Mouse (Mus musculus) MEL (cell line): ENCODE data around the gene Pgls. TPM values are rescaled to one million over a fixed set of nuclear protein-coding genes. Genes with fewer than 3 reads are reported as not detected.

ENCODE experiments used
- DNase-seq: peaks from one replicate; pipeline ENCODE4 v3.0.0; 2011; ENCODE audit warnings: low read depth, low spot score
- H3K27ac ChIP-seq: 2 replicates; pipeline ENCODE4 v1.5.1; 2012; ENCODE audit warnings: low read depth, mild to moderate bottlenecking, control low read depth, low read length, moderate library complexity; ENCODE audit not compliant: control insufficient read depth
- H3K27me3 ChIP-seq, 2 experiments: fragments of 150-350 bp in 1 of 2; sonication (generic) in 1 of 2; 2 replicates each; pipeline ENCODE4 v1.6.1; 2012; ENCODE audit warnings: low read length in 2 of 2, mild to moderate bottlenecking in 2 of 2, improper control_type of control experiment in 1 of 2, moderate library complexity in 1 of 2; ENCODE audit not compliant: insufficient read depth in 2 of 2, control insufficient read depth in 1 of 2
- H3K36me3 ChIP-seq, 2 experiments: 2 replicates each; pipeline ENCODE4 v1.6.1; 2012 to 2014; ENCODE audit warnings: low read length in 2 of 2, improper control_type of control experiment in 1 of 2, inconsistent platforms in 1 of 2, mild to moderate bottlenecking in 1 of 2; ENCODE audit not compliant: insufficient read depth in 2 of 2, control insufficient read depth in 1 of 2
- H3K4me1 ChIP-seq, 2 experiments: fragments of 150-350 bp in 1 of 2; sonication (generic) in 1 of 2; 2 replicates each; pipeline ENCODE4 v1.6.1; 2012; ENCODE audit warnings: low read length in 2 of 2, improper control_type of control experiment in 1 of 2, mild to moderate bottlenecking in 1 of 2; ENCODE audit not compliant: insufficient read depth in 2 of 2, control insufficient read depth in 1 of 2
- H3K4me3 ChIP-seq, 2 experiments: fragments of 150-350 bp in 1 of 2; sonication (generic) in 1 of 2; 2 replicates each; pipeline ENCODE4 v1.5.1; 2012; ENCODE audit warnings: low read depth in 2 of 2, low read length in 2 of 2, mild to moderate bottlenecking in 2 of 2, moderate library complexity in 2 of 2, control low read depth in 1 of 2, improper control_type of control experiment in 1 of 2; ENCODE audit not compliant: control insufficient read depth in 1 of 2, insufficient read depth in 1 of 2
- H3K79me2 ChIP-seq: 2 replicates; pipeline ENCODE4 v1.6.1; 2012; ENCODE audit warnings: mild to moderate bottlenecking, low read length, moderate library complexity; ENCODE audit not compliant: control insufficient read depth, poor library complexity, insufficient read depth
- H3K9ac ChIP-seq: 2 replicates; pipeline ENCODE4 v1.6.1; 2012; ENCODE audit warnings: low read depth, mild to moderate bottlenecking, control low read depth, low read length, moderate library complexity; ENCODE audit not compliant: control insufficient read depth, poor library complexity, severe bottlenecking
- H3K9me3 ChIP-seq: fragments of 150-350 bp; sonication (generic); replicated peaks from 2 replicates; pipeline ENCODE4 v1.6.1; 2012; ENCODE audit warnings: mild to moderate bottlenecking, low read length, improper control_type of control experiment, moderate library complexity; ENCODE audit not compliant: insufficient read depth
- BHLHE40 ChIP-seq: IDR thresholded peaks from 2 replicates; pipeline ENCODE4 v1.6.1; 2012; ENCODE audit warnings: low read depth, mild to moderate bottlenecking, inconsistent platforms, low read length, improper control_type of control experiment, borderline replicate concordance
- CHD2 ChIP-seq: IDR thresholded peaks from 2 replicates; pipeline ENCODE4 v1.6.1; 2011; ENCODE audit warnings: low read length, improper control_type of control experiment
- CTCF ChIP-seq, 3 experiments: IDR thresholded peaks in 2 of 3; conservative IDR thresholded peaks in 1 of 3; 2 replicates each; pipeline ENCODE4 v1.5.1; 2011 to 2012; ENCODE audit warnings: low read length in 3 of 3, low read depth in 2 of 3, mild to moderate bottlenecking in 2 of 3, improper control_type of control experiment in 1 of 3, inconsistent platforms in 1 of 3, mixed read lengths in 1 of 3, moderate library complexity in 1 of 3; ENCODE audit not compliant: control insufficient read depth in 1 of 3, insufficient read depth in 1 of 3, poor library complexity in 1 of 3, severe bottlenecking in 1 of 3
- E2F4 ChIP-seq: IDR thresholded peaks from 2 replicates; pipeline ENCODE4 v1.6.1; 2011; ENCODE audit warnings: low read depth, low read length, improper control_type of control experiment, borderline replicate concordance
- ELF1 ChIP-seq: IDR thresholded peaks from 2 replicates; pipeline ENCODE4 v1.6.1; 2014; ENCODE audit warnings: low read depth, mild to moderate bottlenecking, inconsistent platforms, low read length, improper control_type of control experiment, moderate library complexity
- EP300 ChIP-seq, 2 experiments: IDR thresholded peaks; 2 replicates each; pipeline ENCODE4 v1.6.1; 2011; ENCODE audit warnings: improper control_type of control experiment in 2 of 2, low read length in 2 of 2, low read depth in 1 of 2, mild to moderate bottlenecking in 1 of 2
- ETS1 ChIP-seq: IDR thresholded peaks from 2 replicates; pipeline ENCODE4 v1.6.1; 2012; ENCODE audit warnings: low read depth, mild to moderate bottlenecking, inconsistent platforms, low read length, improper control_type of control experiment, moderate library complexity
- GABPA ChIP-seq: IDR thresholded peaks from 2 replicates; pipeline ENCODE4 v1.6.1; 2012; ENCODE audit warnings: low read depth, mild to moderate bottlenecking, inconsistent platforms, low read length, improper control_type of control experiment, moderate library complexity
- GATA1 ChIP-seq: IDR thresholded peaks from 2 replicates; pipeline ENCODE4 v1.6.1; 2011; ENCODE audit warnings: low read depth, low read length, improper control_type of control experiment
- HCFC1 ChIP-seq: IDR thresholded peaks from 2 replicates; pipeline ENCODE4 v1.6.1; 2012; ENCODE audit warnings: low read depth, mild to moderate bottlenecking, inconsistent platforms, low read length, improper control_type of control experiment, moderate library complexity
- MAFK ChIP-seq: IDR thresholded peaks from 2 replicates; pipeline ENCODE4 v1.6.1; 2011; ENCODE audit warnings: low read depth, mild to moderate bottlenecking, low read length, improper control_type of control experiment, borderline replicate concordance
- MAX ChIP-seq: IDR thresholded peaks from 2 replicates; pipeline ENCODE4 v1.6.1; 2011; ENCODE audit warnings: low read length, improper control_type of control experiment
- MAZ ChIP-seq: IDR thresholded peaks from 2 replicates; pipeline ENCODE4 v1.6.1; 2012; ENCODE audit warnings: low read depth, mild to moderate bottlenecking, inconsistent platforms, low read length, improper control_type of control experiment
- MXI1 ChIP-seq: IDR thresholded peaks from 2 replicates; pipeline ENCODE4 v1.6.1; 2011; ENCODE audit warnings: mild to moderate bottlenecking, low read depth, low read length, improper control_type of control experiment
- MYB ChIP-seq: IDR thresholded peaks from 2 replicates; pipeline ENCODE4 v1.6.1; 2011; ENCODE audit warnings: mild to moderate bottlenecking, low read depth, low read length, improper control_type of control experiment
- MYC ChIP-seq: IDR thresholded peaks from 2 replicates; pipeline ENCODE4 v1.6.1; 2011; ENCODE audit warnings: low read depth, mild to moderate bottlenecking, low read length, improper control_type of control experiment, moderate library complexity
- NELFE ChIP-seq: IDR thresholded peaks from 2 replicates; pipeline ENCODE4 v1.6.1; 2011; ENCODE audit warnings: low read depth, low read length, improper control_type of control experiment
- NRF1 ChIP-seq: IDR thresholded peaks from 2 replicates; pipeline ENCODE4 v1.6.1; 2014; ENCODE audit warnings: low read depth, mild to moderate bottlenecking, inconsistent platforms, low read length, improper control_type of control experiment, moderate library complexity; ENCODE audit not compliant: poor library complexity, insufficient read depth, severe bottlenecking
- POLR2AphosphoS2 ChIP-seq: IDR thresholded peaks from 2 replicates; pipeline ENCODE4 v1.6.1; 2011; ENCODE audit warnings: low read length, improper control_type of control experiment
- POLR2AphosphoS5 ChIP-seq: IDR thresholded peaks from 2 replicates; pipeline ENCODE4 v1.6.1; 2012; ENCODE audit warnings: low read depth, borderline replicate concordance, mild to moderate bottlenecking, inconsistent platforms, low read length, moderate library complexity, mixed read lengths
- RAD21 ChIP-seq: IDR thresholded peaks from 2 replicates; pipeline ENCODE4 v1.6.1; 2011; ENCODE audit warnings: mild to moderate bottlenecking, low read depth, low read length, improper control_type of control experiment
- RCOR1 ChIP-seq: IDR thresholded peaks from 2 replicates; pipeline ENCODE4 v1.6.1; 2012; ENCODE audit warnings: low read depth, mild to moderate bottlenecking, inconsistent platforms, low read length, improper control_type of control experiment
- SIN3A ChIP-seq: IDR thresholded peaks from 2 replicates; pipeline ENCODE4 v1.6.1; 2012; ENCODE audit warnings: low read length, improper control_type of control experiment, inconsistent platforms
- SMC3 ChIP-seq: IDR thresholded peaks from 2 replicates; pipeline ENCODE4 v1.6.1; 2011; ENCODE audit warnings: low read depth, low read length, improper control_type of control experiment
- TAL1 ChIP-seq: IDR thresholded peaks from 2 replicates; pipeline ENCODE4 v1.6.1; 2012; ENCODE audit warnings: mild to moderate bottlenecking, inconsistent platforms, low read length, moderate library complexity, mixed read lengths
- TBP ChIP-seq: IDR thresholded peaks from 2 replicates; pipeline ENCODE4 v1.8.0; 2011; ENCODE audit warnings: low read depth, low read length, improper control_type of control experiment
- TCF12 ChIP-seq: IDR thresholded peaks from 2 replicates; pipeline ENCODE4 v1.6.1; 2014; ENCODE audit warnings: low read depth, mild to moderate bottlenecking, inconsistent platforms, low read length, improper control_type of control experiment, moderate library complexity
- UBTF ChIP-seq: IDR thresholded peaks from 2 replicates; pipeline ENCODE4 v1.6.1; 2012; ENCODE audit warnings: low read depth, mild to moderate bottlenecking, inconsistent platforms, low read length, improper control_type of control experiment, moderate library complexity, borderline replicate concordance; ENCODE audit not compliant: insufficient read depth
- USF1 ChIP-seq: IDR thresholded peaks from 2 replicates; pipeline ENCODE4 v1.6.1; 2014; ENCODE audit warnings: low read depth, mild to moderate bottlenecking, inconsistent platforms, low read length, improper control_type of control experiment, moderate library complexity
- USF2 ChIP-seq, 2 experiments: IDR thresholded peaks; 2 replicates each; pipeline ENCODE4 v1.6.1; 2011 to 2012; ENCODE audit warnings: improper control_type of control experiment in 2 of 2, low read length in 2 of 2, borderline replicate concordance in 1 of 2, inconsistent platforms in 1 of 2, low read depth in 1 of 2, mild to moderate bottlenecking in 1 of 2; ENCODE audit not compliant: insufficient read depth in 1 of 2
- ZC3H11A ChIP-seq: IDR thresholded peaks from 2 replicates; pipeline ENCODE4 v1.6.1; 2012; ENCODE audit warnings: low read depth, mild to moderate bottlenecking, inconsistent platforms, low read length, improper control_type of control experiment
- ZKSCAN1 ChIP-seq: IDR thresholded peaks from 2 replicates; pipeline ENCODE4 v1.6.1; 2012; ENCODE audit warnings: low read depth, mild to moderate bottlenecking, inconsistent platforms, low read length, improper control_type of control experiment, moderate library complexity
- polyA plus RNA-seq, 2 experiments: library from polyadenylated mRNA; stranded (reverse) in 1 of 2; unstranded in 1 of 2; fragments of >175 nt in 1 of 2; fragments of >200 nt in 1 of 2; gene quantifications; 2 replicates each; pipeline versions ENCODE4 v1.2.1 to v1.2.4; 2012; ENCODE audit warnings: low replicate concordance in 2 of 2, low read depth in 1 of 2; ENCODE audit not compliant: insufficient read length in 2 of 2, insufficient read depth in 1 of 2, missing spikeins in 1 of 2
- total RNA-seq: library from RNA; depleted of rRNA; stranded (reverse); fragments of 300-350 nt; gene quantifications from 2 replicates; pipeline ENCODE4 v1.2.3, GENCODE M21; 2012

The Pgls gene
- total and polyA plus RNA-seq, 3 experiments, result 225 to 257 TPM; not detected in 1

- no peak for TF ChIP-seq MAFK
- no peak for TF ChIP-seq GABPA
- TF ChIP-seq MAX, result peak; percentile 39; the same call in 1 of the 2 replicates
- no peak for TF ChIP-seq TCF12
- TF ChIP-seq POLR2AphosphoS2, result no peak
- no peak for TF ChIP-seq TBP
- TF ChIP-seq SMC3, result no peak
- no peak for TF ChIP-seq EP300 (IDR thresholded peaks at IDR 0.05; ENCODE audit: low read depth in 1 of 2, low read length in 2 of 2)
- TF ChIP-seq MYC, result no peak
- no peak for TF ChIP-seq MYB
- no peak for TF ChIP-seq ZKSCAN1
- peak; percentile 28 to 68; a peak in 1 of 4 replicates for TF ChIP-seq USF2 (IDR thresholded peaks at IDR 0.05; ENCODE audit: borderline replicate concordance in 1 of 2, insufficient read depth in 1 of 2, low read depth in 1 of 2, low read length in 2 of 2)
- TF ChIP-seq E2F4, result no peak
- peak; percentile 90 for TF ChIP-seq USF1
- 0 out of 2 replicates have a peak, but pooled peaks have one; percentile 16 for TF ChIP-seq NELFE
- no peak for TF ChIP-seq UBTF
- no peak for TF ChIP-seq RAD21
- TF ChIP-seq POLR2AphosphoS5, result no peak
Observed at GRCm38 (mm10) chr8:71631897-71632296, 39.9 kb downstream of the Pgls start (continued).

GRCm38 (mm10) chr8:71633164-71633563, 41.2 kb downstream of the Pgls start:
- H3K9ac ChIP-seq, result peak overlapping the region; percentile 47
- TF ChIP-seq ELF1 (peak; percentile 34; the same call in 1 of the 2 replicates), NRF1 (peak; percentile 31; the same call in 1 of the 2 replicates), RCOR1 (peak; percentile 30; the same call in 1 of the 2 replicates), MAX (peak; percentile 70; the same call in 1 of the 2 replicates), ZC3H11A (peak; percentile 63), ETS1 (0 out of 2 replicates have a peak, but pooled peaks have one; percentile 20), MAZ (peak; percentile 79; the same call in 1 of the 2 replicates), BHLHE40 (no peak), CTCF (IDR thresholded peaks at IDR 0.05 in 2 of 3, conservative IDR thresholded peaks at IDR 0.05 in 1 of 3; ENCODE audit: control insufficient read depth in 1 of 3, insufficient read depth in 1 of 3, low read depth in 2 of 3, low read length in 3 of 3, poor library complexity in 1 of 3, severe bottlenecking in 1 of 3) (peak; percentile 59 to 96 (median 91)), TAL1 (no peak), MXI1 (peak; percentile 80), MYC (no peak), TCF12 (0 out of 2 replicates have a peak, but pooled peaks have one; percentile 45), HCFC1 (peak; percentile 56; the same call in 1 of the 2 replicates), SMC3 (peak; percentile 73), GATA1 (no peak), CHD2 (no peak; the same call in 1 of the 2 replicates), RAD21 (peak; percentile 88), SIN3A (peak; percentile 80; the same call in 1 of the 2 replicates)
- DNase-seq, result peak; percentile 86
- H3K27me3 ChIP-seq, result no peaks in the 10 kb centered on the region
- H3K36me3 ChIP-seq, result peaks cover 0 to 7% of the 10 kb centered on the region in 2 experiments; a peak in 2 of 4 replicates
- H3K4me3 ChIP-seq, result peak overlapping the region; percentile 53 to 83
- H3K79me2 ChIP-seq, result no peaks in the 10 kb centered on the region; the same call in 1 of the 2 replicates
- no peaks in the 10 kb centered on the region for H3K9me3 ChIP-seq
- H3K4me1 ChIP-seq, result peaks cover 2 to 26% of the 10 kb centered on the region in 2 experiments; a peak in 3 of 4 replicates
- no peak overlapping the region for H3K27ac ChIP-seq
